Mouse (Mus musculus) thymus, adult 2 months (tissue): ENCODE results near the gene Gm10134. TPM values are rescaled to one million over a fixed set of nuclear protein-coding genes. Genes with fewer than 3 reads are reported as not detected.

ENCODE experiments used
- DNase-seq: peaks from one replicate; pipeline ENCODE4 v3.0.0; 2021
- H3K27ac ChIP-seq: fragments of 200-500 bp; 2 replicates; pipeline ENCODE4 v1.5.1; 2012; ENCODE audit warnings: low read length, control low read depth; ENCODE audit not compliant: control insufficient read depth, insufficient read depth
- H3K27me3 ChIP-seq: fragments of 200-500 bp; 2 replicates; pipeline ENCODE4 v1.6.1; 2012; ENCODE audit warnings: mild to moderate bottlenecking, low read length, moderate library complexity, mixed read lengths; ENCODE audit not compliant: control insufficient read depth, insufficient read depth
- H3K36me3 ChIP-seq: fragments of 200-500 bp; 2 replicates; pipeline ENCODE4 v1.6.1; 2012; ENCODE audit warnings: mild to moderate bottlenecking, low read length, moderate library complexity; ENCODE audit not compliant: control insufficient read depth, insufficient read depth
- H3K4me1 ChIP-seq: fragments of 200-500 bp; replicated peaks from 2 replicates; pipeline ENCODE4 v1.6.1; 2012; ENCODE audit warnings: low read length; ENCODE audit not compliant: control insufficient read depth, insufficient read depth
- H3K4me3 ChIP-seq: fragments of 200-500 bp; 2 replicates; pipeline ENCODE4 v1.5.1; 2012; ENCODE audit warnings: mild to moderate bottlenecking, low read length, control low read depth, moderate library complexity; ENCODE audit not compliant: control insufficient read depth, insufficient read depth
- CTCF ChIP-seq: fragments of 200-500 bp; IDR thresholded peaks from 2 replicates; pipeline ENCODE4 v1.5.1; 2012; ENCODE audit warnings: mild to moderate bottlenecking, control low read depth, low read length, moderate library complexity, borderline replicate concordance; ENCODE audit not compliant: control insufficient read depth, poor library complexity, insufficient read depth; ENCODE audit errors: extremely low read depth
- POLR2A ChIP-seq: fragments of 200-500 bp; IDR thresholded peaks from 2 replicates; pipeline ENCODE4 v1.6.1; 2012; ENCODE audit warnings: mild to moderate bottlenecking, low read length, control low read depth, moderate library complexity; ENCODE audit not compliant: control insufficient read depth, poor library complexity, insufficient read depth; ENCODE audit errors: extremely low read depth
- WGBS: fragments of 180-500 bp; shearing (Covaris S2); methylation state at CpG from one replicate; pipeline ENCODE4 v1.1.7; 2018; 5-methylcytosine and 5-hydroxymethylcytosine counted together
- polyA plus RNA-seq: library from polyadenylated mRNA; depleted of rRNA; stranded (reverse); fragments of >200 nt; gene quantifications from 2 replicates; pipeline ENCODE4 v1.2.3, GENCODE M21; 2012

Gene Gm10134
- polyA plus RNA-seq, 1 experiment, result 0.47 TPM

DNA sequence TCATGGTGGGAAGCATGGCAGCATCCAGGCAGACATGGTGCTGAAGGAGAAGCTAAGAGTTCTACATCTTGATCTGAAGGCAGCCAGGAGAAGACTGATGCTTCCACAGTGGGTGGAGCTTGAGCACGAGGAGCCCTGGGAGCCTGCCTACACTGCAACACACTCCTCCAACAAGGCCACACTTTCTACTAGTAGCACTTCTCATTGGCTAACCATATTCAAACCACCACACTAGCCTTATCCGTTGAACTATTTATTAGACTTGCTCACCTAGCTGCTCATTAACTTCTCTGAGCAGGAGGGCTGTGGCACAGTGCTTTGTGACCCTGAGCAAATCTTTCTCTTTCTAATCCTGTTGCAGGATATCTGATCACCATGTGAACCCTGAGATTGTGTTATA is 22.0 kb upstream of the Gm10134 start:
- H3K36me3 ChIP-seq, result no peaks in the 10 kb centered on the region
- no peak overlapping the region for H3K27ac ChIP-seq
- H3K27me3 ChIP-seq, result no peaks in the 10 kb centered on the region
- no peak for TF ChIP-seq CTCF
- no peak for TF ChIP-seq POLR2A
- no peak for DNase-seq
- 82% methylated on average over 2 of the region's 2 CpGs for WGBS
- no peaks in the 10 kb centered on the region for H3K4me1 ChIP-seq
- H3K4me3 ChIP-seq, result no peak overlapping the region

DNA sequence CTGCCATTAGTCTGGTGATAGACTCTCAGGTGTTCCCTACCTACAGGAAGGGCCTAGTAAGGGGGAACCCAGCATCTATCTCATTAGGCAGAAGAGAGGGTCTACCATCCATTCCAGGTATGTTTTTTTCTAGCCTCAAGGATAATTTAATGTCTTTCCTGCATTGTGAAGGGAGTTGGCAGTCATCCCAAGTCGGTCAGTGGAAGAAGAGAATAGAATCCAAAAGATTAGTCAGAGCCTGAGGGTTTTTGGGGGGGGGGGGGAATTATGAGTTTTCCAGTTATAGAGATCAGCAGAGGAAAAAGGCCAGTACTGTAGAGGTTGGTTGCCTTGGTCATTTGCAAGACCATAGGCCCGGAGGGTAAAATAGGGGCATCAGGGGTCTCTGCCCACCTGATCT is 11.4 kb upstream of the Gm10134 start:
- WGBS, result 96% methylated on average over 2 of the region's 2 CpGs
- no peak overlapping the region for H3K4me3 ChIP-seq
- H3K4me1 ChIP-seq, result no peaks in the 10 kb centered on the region
- TF ChIP-seq CTCF (no peak), POLR2A (no peak)
- DNase-seq, result no peak
- no peaks in the 10 kb centered on the region for H3K36me3 ChIP-seq
- no peak overlapping the region for H3K27ac ChIP-seq
- no peaks in the 10 kb centered on the region for H3K27me3 ChIP-seq

DNA sequence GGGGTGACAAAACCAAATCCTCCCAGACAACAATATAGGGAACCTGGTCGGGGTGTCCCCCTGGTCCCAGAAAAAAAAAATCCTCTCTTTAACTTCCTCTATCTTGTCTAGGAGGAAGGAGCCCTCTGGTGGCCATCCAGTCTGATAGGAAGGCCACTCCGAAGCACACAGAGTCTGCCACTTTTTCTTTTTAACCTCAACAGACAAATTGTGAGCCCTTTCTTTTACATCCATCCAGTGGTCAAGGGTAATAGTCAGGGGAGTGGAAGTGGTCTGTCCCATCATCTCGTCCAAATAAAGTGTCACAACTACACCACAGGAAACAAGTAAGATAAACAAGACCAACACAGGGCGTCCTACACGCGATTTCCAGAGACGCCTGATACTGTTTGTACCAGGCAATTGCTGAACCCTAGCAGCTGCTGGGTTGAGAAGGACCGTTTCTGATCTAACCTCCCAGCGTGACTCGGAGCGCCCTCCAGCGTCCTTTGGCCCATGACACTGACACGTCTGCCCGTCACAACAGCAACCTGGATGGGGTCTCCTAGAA is 10.6 kb upstream of the Gm10134 start:
- TF ChIP-seq POLR2A, result no peak
- no peak for TF ChIP-seq CTCF
- Histone ChIP-seq H3K27ac (no peak overlapping the region), H3K36me3 (no peaks in the 10 kb centered on the region), H3K4me1 (no peaks in the 10 kb centered on the region), H3K4me3 (no peak overlapping the region), H3K27me3 (no peaks in the 10 kb centered on the region)
- WGBS, result 68% methylated on average over 14 of the region's 14 CpGs
- no peak for DNase-seq

DNA sequence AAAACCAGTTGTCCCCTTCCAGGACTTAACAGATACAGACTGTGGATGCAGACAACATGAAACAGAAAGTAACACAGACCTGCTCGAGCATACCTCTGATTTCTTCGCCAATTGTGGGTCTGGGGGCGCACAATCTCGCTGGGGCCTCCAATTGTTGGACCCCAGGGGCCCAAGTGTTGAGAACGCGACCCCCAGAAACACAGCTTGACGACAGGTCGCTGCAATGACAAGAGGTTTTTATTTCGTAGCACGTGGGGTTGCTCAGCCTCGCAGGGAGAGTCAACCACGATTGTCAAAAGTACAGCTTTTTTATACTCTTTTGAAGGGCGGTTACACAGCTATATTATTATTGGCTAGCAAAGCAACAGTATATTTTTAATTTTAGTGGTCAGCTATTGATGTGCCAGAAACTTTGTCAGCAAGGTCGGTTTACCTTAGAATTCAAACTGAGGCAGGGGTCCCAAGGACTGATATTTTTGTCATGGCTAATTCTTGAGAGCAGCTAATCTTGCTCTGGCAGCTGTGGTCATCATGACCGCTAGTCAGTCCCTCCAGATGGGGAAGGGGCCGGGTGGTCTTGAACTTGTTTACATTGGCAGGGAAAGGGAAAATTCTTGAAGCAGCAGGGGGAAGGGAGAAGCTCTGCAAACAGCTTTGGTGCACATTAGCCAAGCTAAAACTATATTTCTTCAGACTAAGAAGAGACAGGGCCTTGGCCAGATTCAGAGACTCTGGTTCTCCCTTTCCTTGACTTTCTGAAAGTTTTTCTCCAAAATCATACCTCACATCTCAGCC is 9.9 kb upstream of the Gm10134 start:
- Histone ChIP-seq H3K36me3 (no peaks in the 10 kb centered on the region), H3K4me3 (no peak overlapping the region), H3K4me1 (no peaks in the 10 kb centered on the region), H3K27ac (no peak overlapping the region), H3K27me3 (no peaks in the 10 kb centered on the region)
- TF ChIP-seq CTCF (no peak), POLR2A (no peak)
- no peak for DNase-seq
- 88% methylated on average over 16 of the region's 16 CpGs for WGBS

DNA sequence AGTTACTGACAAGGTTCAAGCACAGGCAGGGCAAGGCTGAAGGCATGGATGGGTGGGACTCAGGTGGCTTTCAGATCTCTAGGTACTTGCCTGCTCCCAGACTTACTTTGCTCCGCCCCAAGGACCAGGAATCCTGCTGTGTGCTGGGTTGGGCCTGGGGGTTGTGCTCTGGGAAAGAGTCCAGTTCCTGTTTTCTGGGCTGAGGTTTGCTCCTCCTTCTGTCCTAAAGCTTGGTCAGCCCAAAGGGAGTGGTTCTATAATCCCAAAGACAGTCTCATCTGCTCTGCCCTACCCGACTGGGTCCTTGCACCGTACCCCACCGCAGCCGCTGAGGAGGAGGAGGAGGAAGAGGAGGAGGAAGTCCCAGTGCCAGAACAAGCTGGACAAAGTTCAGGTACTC is 9.2 kb upstream of the Gm10134 start, which contains the start of gene Gbgt1:
Gene Gbgt1 (plus strand): TSS at position 221 of the 400 bp plus-strand sequence.
- no peaks in the 10 kb centered on the region for H3K4me1 ChIP-seq
- H3K27ac ChIP-seq, result no peak within 1 kb of the TSS
- 95% methylated on average over 5 of the region's 5 CpGs for WGBS
- no peak within 1 kb of the TSS for H3K4me3 ChIP-seq
- TF ChIP-seq CTCF, result no peak
- no peak for TF ChIP-seq POLR2A
- DNase-seq, result no peak
- no peaks in the 10 kb centered on the region for H3K27me3 ChIP-seq
- no peaks in the 10 kb centered on the region for H3K36me3 ChIP-seq

DNA sequence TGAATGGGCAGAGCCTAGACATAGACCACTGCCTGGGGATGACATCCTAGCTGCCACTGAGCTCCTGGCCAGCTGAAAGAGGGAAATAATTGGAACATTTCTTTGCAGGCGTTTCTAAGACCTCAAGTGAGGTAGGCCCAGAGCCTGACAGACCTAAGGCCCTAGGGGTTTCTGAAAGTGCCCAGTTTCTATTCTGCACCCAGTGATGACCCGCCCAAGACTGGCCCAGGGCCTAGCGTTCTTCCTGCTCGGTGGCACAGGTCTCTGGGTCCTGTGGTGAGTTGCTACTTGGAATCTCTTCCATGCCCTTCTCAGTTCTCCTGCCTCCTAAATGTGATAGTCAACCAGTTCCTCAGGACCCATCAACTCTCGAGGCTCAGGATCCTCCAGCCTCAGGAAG is 8.3 kb upstream of the Gm10134 start:
- DNase-seq, result no peak
- no peaks in the 10 kb centered on the region for H3K36me3 ChIP-seq
- 93% methylated on average over 5 of the region's 5 CpGs for WGBS
- TF ChIP-seq POLR2A (no peak), CTCF (no peak)
- no peaks in the 10 kb centered on the region for H3K27me3 ChIP-seq
- no peak overlapping the region for H3K4me3 ChIP-seq
- H3K27ac ChIP-seq, result no peak overlapping the region
- H3K4me1 ChIP-seq, result no peaks in the 10 kb centered on the region

DNA sequence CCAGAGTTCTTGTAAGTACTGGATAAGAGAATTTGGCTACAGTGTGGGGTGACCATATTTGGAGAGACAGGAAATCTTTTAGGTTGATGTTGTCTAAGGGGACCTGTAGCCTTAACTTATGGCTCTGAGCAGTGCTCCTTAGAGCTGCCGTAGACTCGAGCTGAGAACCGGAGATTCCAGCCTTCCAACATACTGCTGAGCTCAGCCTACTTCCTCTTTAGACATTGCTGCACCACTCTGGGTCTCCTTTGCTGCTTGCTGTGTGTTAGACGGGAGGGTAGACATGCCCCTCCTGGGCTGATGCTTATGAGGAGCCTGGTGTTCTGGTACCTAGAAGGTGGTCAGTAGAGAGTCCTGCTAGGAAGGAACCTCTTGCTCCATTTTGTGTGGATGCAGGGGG is 7.5 kb upstream of the Gm10134 start:
- Histone ChIP-seq H3K4me3 (no peak overlapping the region), H3K4me1 (no peaks in the 10 kb centered on the region), H3K27ac (no peak overlapping the region), H3K27me3 (no peaks in the 10 kb centered on the region), H3K36me3 (no peaks in the 10 kb centered on the region)
- 44% methylated on average over 4 of the region's 4 CpGs for WGBS
- TF ChIP-seq CTCF (no peak), POLR2A (no peak)
- no peak for DNase-seq
